Mouse (Mus musculus) lung, embryonic 16.5 days (tissue): Measurements from ENCODE around the gene Defb45. TPM values are rescaled to one million over a fixed set of nuclear protein-coding genes. Genes with fewer than 3 reads are reported as not detected.

Experiments used
- ATAC-seq: fragments of 200-750 bp; cut with Nextera tagmentation; 2 replicates; pipeline ENCODE4 v1.8.0; 2017; ENCODE audit warnings: low read depth, mild to moderate bottlenecking, moderate library complexity
- H3K27ac ChIP-seq: fragments of 300-500 bp; sonication (generic); 2 replicates; pipeline ENCODE4 v1.5.1; 2014; ENCODE audit warnings: mild to moderate bottlenecking, control low read depth, low read length
- H3K27me3 ChIP-seq: fragments of 300-500 bp; sonication (generic); 2 replicates; pipeline ENCODE4 v1.6.1; 2014; ENCODE audit warnings: low read depth, low read length, mixed read lengths; ENCODE audit not compliant: control insufficient read depth, insufficient read depth
- H3K36me3 ChIP-seq: fragments of 300-500 bp; sonication (generic); 2 replicates; pipeline ENCODE4 v1.6.1; 2014; ENCODE audit warnings: low read length; ENCODE audit not compliant: control insufficient read depth, insufficient read depth
- H3K4me1 ChIP-seq: fragments of 300-500 bp; sonication (generic); replicated peaks from 2 replicates; pipeline ENCODE4 v1.6.1; 2014; ENCODE audit warnings: low read length, mixed read lengths; ENCODE audit not compliant: control insufficient read depth, insufficient read depth
- H3K4me2 ChIP-seq: fragments of 300-500 bp; sonication (generic); 2 replicates; pipeline ENCODE4 v1.6.1; 2014; ENCODE audit warnings: low read depth, low read length, control low read depth
- H3K4me3 ChIP-seq: fragments of 300-500 bp; sonication (generic); 2 replicates; pipeline ENCODE4 v1.5.1; 2014; ENCODE audit warnings: mild to moderate bottlenecking, low read length, control low read depth
- H3K9ac ChIP-seq: fragments of 300-500 bp; sonication (generic); 2 replicates; pipeline ENCODE4 v1.6.1; 2014; ENCODE audit warnings: low read length, control low read depth
- H3K9me3 ChIP-seq: fragments of 300-500 bp; sonication (generic); 2 replicates; pipeline ENCODE4 v1.6.1; 2016; ENCODE audit warnings: low read length; ENCODE audit not compliant: control insufficient read depth
- WGBS: fragments of 180-500 bp; shearing (Covaris S2); extraction: QIAGEN DNeasy Blood & Tissue Kit; methylation state at CpG from one replicate; pipeline ENCODE4 v1.1.7; 2014; 5-methylcytosine and 5-hydroxymethylcytosine counted together
- polyA plus RNA-seq: library from polyadenylated mRNA; unstranded; fragments of >200 nt; fragmentation: Nextera tagmentation; extraction: Ambion mirVana; gene quantifications from 2 replicates; pipeline ENCODE4 v1.2.1, GENCODE M21; 2015

Gene Defb45
- polyA plus RNA-seq, 1 experiment from 2014 or later = not detected

DNA sequence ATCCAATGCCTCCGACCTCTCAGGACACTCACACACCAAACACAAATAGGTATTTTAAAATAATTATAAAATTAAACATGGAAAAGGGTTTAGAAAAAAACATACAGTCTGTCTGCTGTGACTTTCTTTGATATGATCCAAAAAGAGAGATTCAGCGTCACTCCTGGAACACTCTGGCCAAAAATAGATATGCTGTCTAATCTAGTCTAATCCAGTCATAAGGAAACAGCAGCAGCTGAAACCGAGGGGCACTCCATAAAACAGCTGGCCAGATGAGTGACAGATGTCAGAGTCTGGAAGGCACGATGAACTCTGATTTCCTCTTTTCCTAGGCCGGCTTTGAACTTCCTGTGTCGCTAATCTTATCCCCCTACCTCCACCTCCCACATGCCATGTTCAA lies 17.3 kb upstream of the Defb45 start:
- 61% methylated on average over 6 of the region's 6 CpGs for WGBS

DNA sequence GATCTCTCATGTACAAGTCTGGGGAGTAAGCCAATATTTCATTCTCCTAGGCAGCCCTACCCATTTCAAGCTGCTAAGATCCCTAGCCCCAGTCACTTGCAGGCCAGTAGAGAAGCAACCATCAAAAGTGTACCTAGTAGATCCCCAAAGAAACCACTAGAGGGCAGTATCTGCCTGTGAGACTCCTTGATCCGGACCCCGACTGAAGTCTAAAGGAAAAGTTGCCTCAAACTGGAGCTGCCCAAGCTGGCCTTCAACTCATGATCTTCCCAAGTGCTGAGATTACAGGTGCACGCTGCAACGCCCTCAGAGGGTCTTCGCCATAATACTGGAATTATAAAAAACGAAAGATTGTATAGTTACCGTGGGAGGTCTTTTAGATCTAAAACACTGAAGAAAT lies 16.4 kb upstream of the Defb45 start:
- no peak overlapping the region for H3K9ac ChIP-seq
- H3K27ac ChIP-seq = no peak overlapping the region
- no peak overlapping the region for H3K4me3 ChIP-seq
- no peaks in the 10 kb centered on the region for H3K27me3 ChIP-seq
- ATAC-seq = peak; percentile 79
- no peak overlapping the region for H3K4me2 ChIP-seq
- no peaks in the 10 kb centered on the region for H3K4me1 ChIP-seq
- no peaks in the 10 kb centered on the region for H3K36me3 ChIP-seq
- 8% methylated on average over 7 of the region's 7 CpGs for WGBS
- no peaks in the 10 kb centered on the region for H3K9me3 ChIP-seq

More for the DNA sequence above, 17.3 kb upstream of the Defb45 start:
- no peaks in the 10 kb centered on the region for H3K4me1 ChIP-seq
- no peaks in the 10 kb centered on the region for H3K27me3 ChIP-seq
- H3K27ac ChIP-seq = no peak overlapping the region
- H3K9ac ChIP-seq = no peak overlapping the region
- H3K4me2 ChIP-seq = no peak overlapping the region
- H3K36me3 ChIP-seq = no peaks in the 10 kb centered on the region
- ATAC-seq = no peak
- no peak overlapping the region for H3K4me3 ChIP-seq
- H3K9me3 ChIP-seq = no peaks in the 10 kb centered on the region

DNA sequence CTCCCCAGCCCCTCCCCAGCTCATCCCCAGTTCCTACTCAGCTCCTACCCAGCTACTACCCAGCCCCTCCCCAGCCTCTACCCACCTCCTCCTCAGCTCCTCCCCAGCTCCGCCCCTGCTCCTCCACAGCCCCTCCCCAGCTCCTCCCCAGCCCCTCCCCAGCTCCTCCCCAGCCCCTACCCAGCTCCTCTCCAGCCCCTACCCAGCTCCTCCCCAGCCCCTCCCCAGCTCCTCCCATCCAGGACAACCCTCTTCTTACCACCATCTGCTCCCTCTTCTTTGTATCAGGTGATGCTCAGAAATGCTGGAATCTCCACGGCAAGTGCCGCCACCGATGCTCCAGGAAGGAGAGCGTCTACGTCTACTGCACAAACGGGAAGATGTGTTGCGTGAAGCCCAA lies 13.0 kb upstream of the Defb45 start:
- peaks cover 2% of the 10 kb centered on the region for H3K9me3 ChIP-seq
- no peak overlapping the region for H3K4me3 ChIP-seq
- H3K4me2 ChIP-seq = no peak overlapping the region
- no peak overlapping the region for H3K27ac ChIP-seq
- no peak overlapping the region for H3K9ac ChIP-seq
- no peaks in the 10 kb centered on the region for H3K36me3 ChIP-seq
- H3K4me1 ChIP-seq = no peaks in the 10 kb centered on the region
- 0 out of 2 replicates have a peak, but pooled peaks have one; percentile 20 for ATAC-seq
- 19% methylated on average over 8 of the region's 8 CpGs for WGBS
- H3K27me3 ChIP-seq = no peaks in the 10 kb centered on the region

DNA sequence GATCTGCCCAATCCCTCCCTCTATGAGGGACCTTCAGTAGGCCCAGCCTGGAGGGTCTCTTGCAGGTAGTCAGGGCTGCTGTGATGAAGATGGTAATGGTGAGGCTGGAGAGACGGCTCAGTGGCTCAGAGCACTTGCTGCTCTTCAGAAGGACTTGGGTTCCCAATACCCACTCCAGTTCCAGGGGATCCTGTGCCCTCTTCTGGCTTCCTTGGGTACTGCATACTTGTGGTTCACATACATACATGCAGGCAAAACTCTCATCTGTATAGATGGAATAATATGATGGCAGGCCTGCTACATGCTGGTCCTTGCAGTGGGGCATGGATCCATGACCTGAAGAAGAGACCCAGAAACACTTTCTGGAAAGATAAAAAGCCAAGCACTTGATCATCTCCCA lies 9.5 kb upstream of the Defb45 start:
- Histone ChIP-seq H3K9ac (no peak overlapping the region), H3K9me3 (peaks cover 2% of the 10 kb centered on the region), H3K4me2 (no peak overlapping the region), H3K4me1 (no peaks in the 10 kb centered on the region), H3K36me3 (no peaks in the 10 kb centered on the region), H3K27me3 (no peaks in the 10 kb centered on the region), H3K27ac (no peak overlapping the region), H3K4me3 (no peak overlapping the region)
- WGBS = 100% methylated on average over 1 of the region's 1 CpGs
- no peak for ATAC-seq

DNA sequence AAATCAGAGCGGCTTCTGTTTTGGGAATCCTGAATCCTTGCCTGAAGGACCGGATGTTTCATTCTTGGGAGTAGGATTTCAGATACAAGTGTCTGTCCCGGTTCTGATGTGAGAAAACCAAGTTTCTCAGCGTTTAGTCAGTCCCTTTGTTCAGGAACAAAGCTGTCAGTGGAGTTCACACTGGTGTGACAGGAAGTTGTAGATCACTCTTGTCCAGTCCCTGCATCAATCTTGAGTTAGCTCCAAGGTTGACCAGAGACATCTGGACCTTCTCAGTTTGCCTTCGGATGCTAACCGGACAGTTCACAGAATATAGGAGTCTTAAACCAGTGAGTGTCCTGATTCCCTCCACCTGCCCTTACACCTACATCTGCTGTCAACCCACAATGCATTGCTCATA lies 8.5 kb upstream of the Defb45 start:
- H3K4me3 ChIP-seq = no peak overlapping the region
- no peaks in the 10 kb centered on the region for H3K36me3 ChIP-seq
- H3K27ac ChIP-seq = no peak overlapping the region
- no peak for ATAC-seq
- no peak overlapping the region for H3K4me2 ChIP-seq
- H3K9ac ChIP-seq = no peak overlapping the region
- no peaks in the 10 kb centered on the region for H3K27me3 ChIP-seq
- H3K4me1 ChIP-seq = no peaks in the 10 kb centered on the region
- peaks cover 2% of the 10 kb centered on the region for H3K9me3 ChIP-seq
- WGBS = 28% methylated on average over 6 of the region's 6 CpGs

DNA sequence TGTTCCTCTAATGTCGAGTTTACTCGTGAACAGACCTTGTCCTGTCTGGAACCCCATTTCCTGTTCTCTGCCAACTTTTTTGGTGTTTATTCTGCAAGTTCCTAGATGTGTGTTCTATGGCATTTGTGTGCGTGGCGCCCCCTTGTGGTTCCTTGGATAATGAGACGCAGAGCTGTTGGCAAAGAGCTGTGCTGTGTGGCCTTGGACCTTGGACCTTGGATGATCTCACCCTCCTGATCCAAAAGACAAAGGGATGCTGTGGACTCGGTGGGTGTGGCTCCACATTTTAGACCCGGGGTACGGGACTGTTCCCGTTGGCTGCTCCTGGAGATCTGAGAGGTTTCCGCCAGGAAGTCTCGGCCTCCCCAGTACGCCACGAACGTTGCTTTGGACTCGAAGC lies 4.9 kb upstream of the Defb45 start, which contains the start of gene Defb36:
TSS of gene Defb36 (plus strand) at position 271 of the 400 bp plus-strand sequence.
- H3K9me3 ChIP-seq = peaks cover 2% of the 10 kb centered on the region
- no peaks in the 10 kb centered on the region for H3K36me3 ChIP-seq
- no peak within 1 kb of the TSS for H3K9ac ChIP-seq
- H3K27ac ChIP-seq = no peak within 1 kb of the TSS
- H3K4me1 ChIP-seq = no peaks in the 10 kb centered on the region
- 78% methylated on average over 15 of the region's 15 CpGs for WGBS
- H3K4me3 ChIP-seq = no peak within 1 kb of the TSS
- H3K4me2 ChIP-seq = no peak within 1 kb of the TSS
- H3K27me3 ChIP-seq = no peaks in the 10 kb centered on the region
- ATAC-seq = no peak

DNA sequence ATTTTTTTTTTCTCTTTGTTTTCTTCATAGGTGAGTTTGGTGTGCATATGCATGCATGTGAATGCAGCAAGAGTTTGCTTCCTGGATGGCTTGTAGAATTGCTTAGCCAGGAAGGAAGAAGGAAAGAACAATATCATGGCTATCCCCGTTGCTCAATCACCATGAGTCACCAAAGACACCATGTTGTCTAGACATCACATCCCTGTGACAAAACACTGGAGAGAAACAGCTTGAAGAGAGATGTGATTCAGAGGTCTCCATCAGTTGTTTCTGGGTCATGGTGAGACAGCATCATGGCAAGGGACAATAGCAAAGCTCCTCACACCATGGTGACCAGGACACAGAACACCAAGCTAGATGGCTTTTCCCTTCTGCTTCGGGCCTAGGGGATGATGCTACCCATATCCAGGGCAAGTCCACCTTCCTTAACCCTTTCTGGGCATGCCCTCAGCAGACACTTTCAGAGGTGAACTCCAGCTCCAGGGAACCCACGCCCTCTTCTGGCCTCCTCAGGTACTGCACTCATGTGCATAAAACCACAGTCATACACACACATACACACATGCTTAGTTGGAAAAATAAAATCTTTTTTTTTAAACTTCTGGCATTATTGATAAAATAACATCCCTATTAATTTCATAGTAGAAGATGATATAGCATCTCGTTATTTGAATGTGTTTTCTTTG lies 2.2 kb upstream of the Defb45 start:
- H3K27ac ChIP-seq = no peak overlapping the region
- no peak overlapping the region for H3K9ac ChIP-seq
- no peaks in the 10 kb centered on the region for H3K9me3 ChIP-seq
- no peaks in the 10 kb centered on the region for H3K27me3 ChIP-seq
- no peak overlapping the region for H3K4me3 ChIP-seq
- WGBS = 64% methylated on average over 4 of the region's 4 CpGs
- H3K4me1 ChIP-seq = no peaks in the 10 kb centered on the region
- no peak for ATAC-seq
- no peaks in the 10 kb centered on the region for H3K36me3 ChIP-seq
- no peak overlapping the region for H3K4me2 ChIP-seq

DNA sequence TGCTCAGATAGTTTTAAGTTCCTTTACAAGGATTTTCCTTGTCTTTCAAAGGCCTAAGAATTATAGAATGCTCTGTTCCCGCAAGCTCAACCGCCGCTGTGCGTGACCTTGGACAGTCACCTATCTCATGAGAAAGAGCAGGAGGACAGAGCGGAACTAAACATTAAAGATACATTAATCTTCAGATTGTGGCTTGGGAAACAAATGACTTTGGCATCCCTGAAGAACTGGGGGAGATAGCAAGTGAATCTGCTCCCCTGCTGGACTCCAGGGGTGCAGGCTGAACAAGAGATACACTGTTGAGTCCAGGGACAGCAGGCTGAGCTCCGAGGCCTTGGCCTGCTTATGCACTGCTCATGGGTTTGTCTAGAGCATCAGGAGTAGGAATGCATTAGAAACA lies 877 bp upstream of the Defb45 start:
- H3K9ac ChIP-seq = no peak overlapping the region
- no peaks in the 10 kb centered on the region for H3K27me3 ChIP-seq
- H3K27ac ChIP-seq = no peak overlapping the region
- no peak for ATAC-seq
- no peak overlapping the region for H3K4me2 ChIP-seq
- H3K9me3 ChIP-seq = no peaks in the 10 kb centered on the region
- H3K4me1 ChIP-seq = no peaks in the 10 kb centered on the region
- WGBS = 63% methylated on average over 6 of the region's 6 CpGs
- H3K36me3 ChIP-seq = no peaks in the 10 kb centered on the region
- no peak overlapping the region for H3K4me3 ChIP-seq

DNA sequence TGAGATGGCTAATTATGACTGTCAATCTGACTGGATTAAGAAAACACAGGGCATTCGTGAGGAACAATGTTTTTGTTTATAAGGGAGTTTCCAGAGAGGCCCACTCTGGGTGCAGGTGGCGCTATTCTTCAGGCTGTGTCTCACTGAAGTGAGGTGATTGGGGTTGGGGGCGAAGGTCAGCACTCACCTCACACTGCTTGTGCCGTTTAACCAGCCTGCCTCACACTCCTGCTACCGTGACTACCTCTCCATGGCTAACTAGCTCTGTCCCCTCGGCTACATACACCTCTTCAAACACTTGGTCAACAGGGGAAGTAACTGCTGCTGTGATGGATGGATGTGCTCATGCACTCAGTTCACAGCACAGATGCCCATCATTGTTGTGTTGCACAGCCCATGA lies 10.2 kb downstream of the Defb45 start:
- no peak overlapping the region for H3K9ac ChIP-seq
- H3K4me2 ChIP-seq = no peak overlapping the region
- H3K36me3 ChIP-seq = no peaks in the 10 kb centered on the region
- 21% methylated on average over 6 of the region's 6 CpGs for WGBS
- no peaks in the 10 kb centered on the region for H3K9me3 ChIP-seq
- H3K27ac ChIP-seq = no peak overlapping the region
- no peak for ATAC-seq
- no peak overlapping the region for H3K4me3 ChIP-seq
- H3K27me3 ChIP-seq = no peaks in the 10 kb centered on the region
- no peaks in the 10 kb centered on the region for H3K4me1 ChIP-seq

DNA sequence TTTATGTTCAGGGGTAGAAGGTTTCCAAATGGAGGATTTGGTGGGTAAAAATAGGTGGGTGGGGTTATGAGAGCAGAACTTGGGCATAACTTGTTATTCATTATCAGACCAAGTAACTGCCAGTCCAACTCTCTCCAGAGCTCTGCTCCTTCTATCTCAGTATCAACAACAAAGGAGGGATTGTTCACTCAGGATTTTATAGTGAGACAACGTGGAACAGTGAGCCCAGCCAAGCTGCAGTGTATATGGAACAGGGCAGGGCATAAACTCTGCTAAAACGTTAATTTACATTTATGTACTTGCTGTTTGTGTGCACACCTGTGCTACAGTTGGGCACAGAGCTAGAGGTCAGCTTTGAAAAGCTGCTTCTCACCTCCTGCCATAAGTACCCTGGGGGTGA lies 10.7 kb downstream of the Defb45 start:
- H3K27me3 ChIP-seq = no peaks in the 10 kb centered on the region
- H3K4me1 ChIP-seq = no peaks in the 10 kb centered on the region
- no peak overlapping the region for H3K4me3 ChIP-seq
- WGBS = 23% methylated on average over 2 of the region's 2 CpGs
- ATAC-seq = no peak
- H3K9me3 ChIP-seq = no peaks in the 10 kb centered on the region
- H3K27ac ChIP-seq = no peak overlapping the region
- H3K9ac ChIP-seq = no peak overlapping the region
- H3K4me2 ChIP-seq = no peak overlapping the region
- H3K36me3 ChIP-seq = no peaks in the 10 kb centered on the region
